Mouse (Mus musculus) layer of hippocampus, adult 11-12 months (tissue): Measurements from ENCODE around the gene Tmem192.

Experiments used
- DNase-seq: peaks from one replicate; pipeline ENCODE4 v3.0.0; 2022; ENCODE audit warnings: low spot score

Tmem192 gene

GRCm38 (mm10) chr8:64946820-64947697, at the start of gene Tmem192:
Tmem192 (plus strand) TSS chr8:64947185.
- DNase-seq: peak; percentile 96

GRCm38 (mm10) chr8:64898710-64899109, 48.3 kb upstream of the Tmem192 start:
- DNase-seq: no peak

- no peak for DNase-seq
Observed at GRCm38 (mm10) chr8:64900645-64901044, 46.3 kb upstream of the Tmem192 start.

- no peak for DNase-seq
Observed at GRCm38 (mm10) chr8:64901527-64902156, 45.3 kb upstream of the Tmem192 start.

GRCm38 (mm10) chr8:64902191-64902590, 44.8 kb upstream of the Tmem192 start:
- no peak for DNase-seq

- no peak for DNase-seq
Observed at GRCm38 (mm10) chr8:64903778-64904177, 43.2 kb upstream of the Tmem192 start.

GRCm38 (mm10) chr8:64910026-64910425, 37.0 kb upstream of the Tmem192 start:
- DNase-seq: no peak

- DNase-seq: no peak
Observed at GRCm38 (mm10) chr8:64916793-64917192, 30.2 kb upstream of the Tmem192 start.

- no peak for DNase-seq
Observed at GRCm38 (mm10) chr8:64923329-64923728, 23.7 kb upstream of the Tmem192 start.

GRCm38 (mm10) chr8:64925762-64926161, 21.2 kb upstream of the Tmem192 start:
- no peak for DNase-seq

GRCm38 (mm10) chr8:64926355-64926754, 20.6 kb upstream of the Tmem192 start:
- peak; percentile 28 for DNase-seq

GRCm38 (mm10) chr8:64928938-64929337, 18.0 kb upstream of the Tmem192 start:
- DNase-seq: no peak

- no peak for DNase-seq
Observed at GRCm38 (mm10) chr8:64934997-64935396, 12.0 kb upstream of the Tmem192 start.

- DNase-seq: no peak
Observed at GRCm38 (mm10) chr8:64941019-64941418, 6.0 kb upstream of the Tmem192 start.

- peak; percentile 87 for DNase-seq
Observed at GRCm38 (mm10) chr8:64941495-64941894, 5.5 kb upstream of the Tmem192 start.

GRCm38 (mm10) chr8:64942946-64943345, 4.0 kb upstream of the Tmem192 start:
- no peak for DNase-seq

- no peak for DNase-seq
Observed at GRCm38 (mm10) chr8:64944831-64945230, 2.2 kb upstream of the Tmem192 start.

GRCm38 (mm10) chr8:64945606-64946005, 1.4 kb upstream of the Tmem192 start:
- no peak for DNase-seq

GRCm38 (mm10) chr8:64946441-64946819, 555 bp upstream of the Tmem192 start:
- no peak for DNase-seq

GRCm38 (mm10) chr8:64947698-64948034, 681 bp downstream of the Tmem192 start:
- no peak for DNase-seq

GRCm38 (mm10) chr8:64948371-64948770, 1.4 kb downstream of the Tmem192 start:
- no peak for DNase-seq

- DNase-seq: no peak
Observed at GRCm38 (mm10) chr8:64952101-64952500, 5.1 kb downstream of the Tmem192 start.

- DNase-seq: no peak
Observed at GRCm38 (mm10) chr8:64959025-64959424, 12.0 kb downstream of the Tmem192 start.

GRCm38 (mm10) chr8:64962836-64963235, 15.9 kb downstream of the Tmem192 start:
- DNase-seq: no peak
